Mouse (Mus musculus): ENCODE measurements around the gene Akap13. TPM values are rescaled to one million over a fixed set of nuclear protein-coding genes. Genes with fewer than 3 reads are reported as not detected.
A peak's percentile ranks its signal among the peaks of the same experiment; 100 is the strongest.
"Not testable (repeated sequence)": the region's sequence is repeated elsewhere in the genome, so short reads cannot be mapped to it uniquely, and the experiment has no call there.

Akap13 gene
- total and polyA plus RNA-seq, 2 experiments from 2014 or later, result 13.8 to 26.1 TPM

DNA sequence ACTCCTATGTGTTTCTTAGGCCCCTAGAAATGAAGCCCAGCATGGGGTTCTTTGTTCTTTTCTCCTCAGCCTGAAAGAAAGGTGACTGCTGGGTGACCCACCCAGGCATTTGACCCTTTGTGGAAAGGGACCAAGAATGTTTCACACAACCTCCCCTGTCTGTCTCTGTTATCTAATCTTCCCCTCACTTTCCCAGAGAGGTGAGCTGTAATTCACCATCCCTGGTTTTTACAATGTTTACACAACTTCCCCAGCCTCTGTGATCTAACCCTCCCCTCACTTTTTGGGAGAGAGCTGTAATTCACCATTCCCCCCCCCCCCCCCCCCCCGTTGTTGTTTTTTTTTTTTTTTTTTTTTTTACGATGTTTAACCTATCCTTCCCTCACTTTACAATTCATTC is 331.5 kb downstream of the Akap13 start:
- no peak for DNase-seq (ENCODE audit: low spot score)
- H3K4me2 ChIP-seq (ENCODE audit: low read depth, low read length), result no peak overlapping the region
- TF ChIP-seq CTCF (IDR thresholded peaks at IDR 0.05; ENCODE audit: low read depth), result no peak
- no peaks in the 10 kb centered on the region for H3K36me3 ChIP-seq (ENCODE audit: insufficient read depth, low read length)
- 56% methylated on average over 1 of the region's 2 CpGs for WGBS
- no peak for ATAC-seq
- H3K4me1 ChIP-seq (ENCODE audit: insufficient read depth, low read length), result no peaks in the 10 kb centered on the region
- no peak overlapping the region for H3K9ac ChIP-seq (replicated peaks; ENCODE audit: low read length)
- no peaks in the 10 kb centered on the region for H3K9me3 ChIP-seq (ENCODE audit: low read length)
- H3K27me3 ChIP-seq (ENCODE audit: insufficient read depth, low read length), result no peaks in the 10 kb centered on the region
- H3K4me3 ChIP-seq (ENCODE audit: low read length), result no peak overlapping the region
- no peak overlapping the region for H3K27ac ChIP-seq

DNA sequence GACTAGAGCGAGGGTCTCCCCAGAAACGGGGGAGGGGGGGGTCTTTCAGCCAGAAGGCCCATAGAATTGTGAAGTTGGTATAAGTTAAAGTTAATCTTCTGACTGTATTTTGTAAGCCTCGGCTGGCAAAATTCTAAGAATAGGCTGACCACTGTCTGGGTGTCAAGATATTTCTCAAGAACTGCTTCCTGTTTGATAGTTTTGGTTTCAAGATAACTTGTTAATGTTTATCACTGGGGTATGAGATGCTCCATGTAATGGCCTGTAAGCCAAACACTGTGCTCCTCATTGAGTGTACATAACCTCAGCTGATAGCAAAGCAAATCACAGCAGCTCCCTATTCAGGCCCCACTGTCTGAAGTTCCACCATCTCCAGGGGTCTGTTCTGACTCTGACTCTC is 332.0 kb downstream of the Akap13 start:
- no peak overlapping the region for H3K9ac ChIP-seq (replicated peaks; ENCODE audit: low read length)
- H3K4me2 ChIP-seq (ENCODE audit: low read depth, low read length), result no peak overlapping the region
- TF ChIP-seq CTCF (IDR thresholded peaks at IDR 0.05; ENCODE audit: low read depth), result no peak
- H3K27me3 ChIP-seq (ENCODE audit: insufficient read depth, low read length), result no peaks in the 10 kb centered on the region
- H3K27ac ChIP-seq, result no peak overlapping the region
- no peak for ATAC-seq
- H3K36me3 ChIP-seq (ENCODE audit: insufficient read depth, low read length), result no peaks in the 10 kb centered on the region
- no peaks in the 10 kb centered on the region for H3K9me3 ChIP-seq (ENCODE audit: low read length)
- DNase-seq (ENCODE audit: low spot score), result no peak
- H3K4me1 ChIP-seq (ENCODE audit: insufficient read depth, low read length), result no peaks in the 10 kb centered on the region
- H3K4me3 ChIP-seq (ENCODE audit: low read length), result no peak overlapping the region
- WGBS, result 74% methylated on average over 3 of the region's 3 CpGs

DNA sequence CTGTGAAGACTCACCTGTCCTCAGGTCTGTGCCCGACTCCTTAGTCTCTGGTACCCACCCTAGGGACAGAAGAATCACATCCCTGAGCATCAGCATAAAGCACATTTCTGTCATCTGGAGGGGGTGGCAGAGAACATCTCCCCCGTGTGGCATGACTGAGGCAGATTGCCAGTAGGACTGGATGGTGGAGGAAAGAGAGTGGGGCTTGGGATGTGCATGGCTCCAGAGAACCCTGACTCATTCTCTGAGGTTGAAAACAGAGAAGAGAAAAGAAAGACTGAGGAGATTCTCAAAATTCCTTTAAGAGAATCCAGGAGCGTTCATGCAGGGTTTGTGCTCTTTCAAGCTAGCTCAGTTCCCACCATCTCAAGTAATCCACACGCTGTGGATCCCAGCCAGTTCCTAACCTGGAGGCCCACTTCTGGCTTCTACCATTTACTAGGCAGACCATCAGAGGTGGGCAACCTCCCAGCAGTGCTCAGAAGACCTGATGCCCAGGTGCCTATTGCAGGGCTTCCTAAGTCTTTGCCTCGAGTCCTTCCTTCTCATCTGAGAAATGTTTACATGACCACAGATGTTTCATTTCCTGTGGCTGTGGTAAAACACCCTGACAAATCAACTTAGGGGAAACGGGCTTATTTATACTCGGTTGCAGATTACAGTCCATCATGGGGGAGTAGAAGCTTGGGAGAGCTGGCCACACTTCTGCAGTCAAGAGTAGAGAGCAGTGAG is 332.9 kb downstream of the Akap13 start:
- not testable (repeated sequence) for ATAC-seq
- WGBS, result 81% methylated on average over 4 of the region's 7 CpGs

DNA sequence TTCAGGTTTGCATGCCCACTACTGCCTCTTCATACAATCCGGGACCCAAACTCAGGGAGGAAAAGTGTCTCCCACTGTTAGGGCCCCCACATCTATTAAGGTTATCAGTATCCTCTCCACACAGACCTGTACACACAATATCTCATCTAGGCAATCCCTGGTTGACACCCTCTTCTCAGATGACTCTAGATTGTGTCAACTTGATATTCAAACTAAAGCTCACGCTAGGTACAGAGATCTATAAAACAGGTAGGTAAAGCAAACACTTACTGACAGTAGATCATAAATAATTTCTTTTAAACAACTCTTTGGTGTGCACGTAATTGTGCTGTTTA is 333.4 kb downstream of the Akap13 start:
- WGBS, result 95% methylated on average over 3 of the region's 3 CpGs
- not testable (repeated sequence) for ATAC-seq; H3K9ac ChIP-seq (replicated peaks; ENCODE audit: low read length); H3K9me3 ChIP-seq (ENCODE audit: low read length); H3K4me1 ChIP-seq (ENCODE audit: insufficient read depth, low read length); DNase-seq (ENCODE audit: low spot score); H3K4me2 ChIP-seq (ENCODE audit: low read depth, low read length); H3K4me3 ChIP-seq (ENCODE audit: low read length); H3K27ac ChIP-seq; H3K36me3 ChIP-seq (ENCODE audit: insufficient read depth, low read length); H3K27me3 ChIP-seq (ENCODE audit: insufficient read depth, low read length)

More for the DNA sequence above, 332.9 kb downstream of the Akap13 start:
- H3K36me3 ChIP-seq (ENCODE audit: insufficient read depth, low read length); H3K27me3 ChIP-seq (ENCODE audit: insufficient read depth, low read length); H3K4me2 ChIP-seq (ENCODE audit: low read depth, low read length); H3K4me1 ChIP-seq (ENCODE audit: insufficient read depth, low read length); H3K4me3 ChIP-seq (ENCODE audit: low read length); H3K9ac ChIP-seq (replicated peaks; ENCODE audit: low read length); DNase-seq (ENCODE audit: low spot score); H3K9me3 ChIP-seq (ENCODE audit: low read length); H3K27ac ChIP-seq: not testable (repeated sequence)

DNA sequence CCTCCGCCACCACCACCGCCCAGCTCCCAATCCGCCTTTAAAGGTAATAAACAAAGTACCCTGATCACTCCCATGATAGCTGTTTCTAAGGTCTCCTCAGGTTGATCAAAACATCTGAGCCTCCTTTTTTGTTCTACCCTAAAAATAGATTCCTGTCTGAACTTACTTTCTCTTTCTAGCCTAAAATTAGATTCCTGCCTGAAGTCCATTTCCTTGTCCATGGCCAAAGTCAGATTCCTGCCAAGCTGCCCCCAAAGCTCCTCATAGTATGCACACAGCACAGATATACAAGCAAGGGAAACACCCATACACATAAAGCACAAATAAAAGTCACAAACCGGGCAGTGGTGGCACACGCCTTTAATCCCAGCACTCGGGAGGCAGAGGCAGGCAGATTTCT is 334.4 kb downstream of the Akap13 start:
- Histone ChIP-seq H3K4me3 (ENCODE audit: low read length) (no peak overlapping the region), H3K4me1 (ENCODE audit: insufficient read depth, low read length) (no peaks in the 10 kb centered on the region), H3K27me3 (ENCODE audit: insufficient read depth, low read length) (no peaks in the 10 kb centered on the region), H3K9ac (replicated peaks; ENCODE audit: low read length) (no peak overlapping the region), H3K9me3 (ENCODE audit: low read length) (no peaks in the 10 kb centered on the region), H3K27ac (no peak overlapping the region), H3K36me3 (ENCODE audit: insufficient read depth, low read length) (no peaks in the 10 kb centered on the region), H3K4me2 (ENCODE audit: low read depth, low read length) (no peak overlapping the region)
- ATAC-seq (no peak), DNase-seq (ENCODE audit: low spot score) (no peak)
- TF ChIP-seq CTCF (IDR thresholded peaks at IDR 0.05; ENCODE audit: low read depth), result no peak
- 98% methylated on average over 6 of the region's 6 CpGs for WGBS

DNA sequence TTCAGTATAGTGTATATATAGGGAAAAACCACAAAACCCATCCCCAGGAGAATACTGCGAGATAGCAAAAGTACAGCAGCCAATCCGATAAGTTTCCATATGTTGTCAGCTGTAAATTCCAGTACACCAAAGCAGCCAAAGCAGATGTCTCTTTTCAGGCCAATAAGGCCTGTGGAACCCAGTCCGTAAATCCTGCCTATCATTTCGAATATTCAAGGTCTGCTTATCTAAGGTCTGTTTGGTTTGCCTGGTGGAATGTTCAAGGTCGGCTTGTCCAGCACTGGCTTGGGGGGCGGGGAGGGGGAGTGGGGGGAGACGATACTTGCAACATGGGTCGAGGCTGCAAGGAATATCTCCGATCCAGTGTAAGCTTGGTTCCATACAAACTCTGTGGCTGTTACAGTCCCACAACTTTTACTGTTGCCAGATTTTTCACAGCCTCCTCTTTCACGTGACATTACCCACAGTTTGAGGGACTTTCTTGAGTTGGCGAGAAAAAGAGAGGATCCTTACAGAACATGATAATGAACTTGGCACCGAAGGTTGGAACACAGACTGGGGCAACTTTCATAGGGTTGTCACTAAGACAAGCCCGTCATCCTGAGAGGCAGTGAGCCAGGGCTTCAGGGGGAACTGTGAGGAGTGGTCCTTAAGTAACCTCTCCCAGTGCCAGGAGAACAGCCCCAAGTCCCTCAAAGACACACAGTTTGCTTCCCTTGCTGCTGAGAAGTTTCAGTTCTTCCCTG is 335.9 kb downstream of the Akap13 start:
- not testable (repeated sequence) for DNase-seq (ENCODE audit: low spot score); H3K36me3 ChIP-seq (ENCODE audit: insufficient read depth, low read length); H3K4me1 ChIP-seq (ENCODE audit: insufficient read depth, low read length); H3K4me3 ChIP-seq (ENCODE audit: low read length); H3K4me2 ChIP-seq (ENCODE audit: low read depth, low read length); ATAC-seq; H3K9ac ChIP-seq (replicated peaks; ENCODE audit: low read length); H3K9me3 ChIP-seq (ENCODE audit: low read length); H3K27me3 ChIP-seq (ENCODE audit: insufficient read depth, low read length)
- H3K27ac ChIP-seq, result 0 out of 2 replicates have a peak overlapping the region, but pooled peaks have one; percentile 15
- WGBS, result 70% methylated on average over 12 of the region's 13 CpGs

DNA sequence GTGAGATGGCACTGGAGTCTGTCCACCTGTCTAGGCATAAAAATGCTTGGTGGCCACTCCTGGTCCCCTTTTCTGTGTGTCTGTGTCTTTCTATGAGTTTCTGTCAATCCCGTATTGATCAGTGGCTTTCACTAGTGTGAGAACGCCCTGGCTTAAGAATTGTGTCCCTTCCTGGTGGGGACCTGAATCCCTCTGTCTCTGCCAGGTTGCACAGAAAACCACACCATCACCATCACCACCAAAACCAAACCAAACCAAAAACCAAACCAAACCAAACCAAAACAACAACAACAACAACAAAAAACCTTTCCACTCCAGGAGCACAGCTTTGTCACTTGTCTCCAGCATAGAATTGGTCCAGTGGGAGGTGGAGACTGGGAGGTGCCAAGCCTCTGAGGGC is 337.8 kb downstream of the Akap13 start:
- H3K4me3 ChIP-seq (ENCODE audit: low read length), result no peak overlapping the region
- no peaks in the 10 kb centered on the region for H3K4me1 ChIP-seq (ENCODE audit: insufficient read depth, low read length)
- no peak overlapping the region for H3K27ac ChIP-seq
- DNase-seq (ENCODE audit: low spot score), result no peak
- H3K27me3 ChIP-seq (ENCODE audit: insufficient read depth, low read length), result no peaks in the 10 kb centered on the region
- no peak for TF ChIP-seq CTCF (IDR thresholded peaks at IDR 0.05; ENCODE audit: low read depth)
- no peak overlapping the region for H3K9ac ChIP-seq (replicated peaks; ENCODE audit: low read length)
- no peaks in the 10 kb centered on the region for H3K9me3 ChIP-seq (ENCODE audit: low read length)
- H3K36me3 ChIP-seq (ENCODE audit: insufficient read depth, low read length), result no peaks in the 10 kb centered on the region
- no peak for ATAC-seq
- 54% methylated on average over 2 of the region's 2 CpGs for WGBS
- no peak overlapping the region for H3K4me2 ChIP-seq (ENCODE audit: low read depth, low read length)
